Mouse (Mus musculus) left cerebral cortex, postnatal 10 days (tissue): ENCODE measurements around the gene Tmem243. TPM values are rescaled to one million over a fixed set of nuclear protein-coding genes. Genes with fewer than 3 reads are reported as not detected.
"Not testable (repeated sequence)": the region's sequence is repeated elsewhere in the genome, so short reads cannot be mapped to it uniquely, and the experiment has no call there.

Experiments used
- DNase-seq, 2 experiments: peaks; one replicate each; pipeline ENCODE4 v3.0.0; 2021 to 2022; ENCODE audit warnings: low spot score in 2 of 2, mixed read lengths in 1 of 2; ENCODE audit errors: extremely low spot score in 1 of 2
- intact Hi-C: fragments of 180-260 bp; cut with DNase I; formaldehyde crosslinking; loops from one replicate; pipeline ENCODE4 v1.15.1; 2025
- total RNA-seq, 2 experiments: library from RNA; stranded (reverse); gene quantifications; 2 replicates each; pipeline ENCODE4 v1.2.3; 2021

Gene Tmem243
- total RNA-seq, 2 experiments from 2014 or later = 5.5 to 6.9 TPM

- intact Hi-C loops = loop anchor here (5.0 kb wide), 1 partner anchor 106 kb away; the partner anchor contains the start of gene 9330182L06Rik
- peak; percentile 19 to 83 for DNase-seq
These were observed 60.5 kb downstream of the Tmem243 start for GRCm38 (mm10) chr5:9160831-9161455.

GRCm38 (mm10) chr5:9161456-9162041 lies 61.1 kb downstream of the Tmem243 start, which contains the start of gene Dmtf1:
Gene Dmtf1, minus strand, starts transcription at chr5:9161776.
- intact Hi-C loops = loop anchor here (5.0 kb wide), 1 partner anchor 106 kb away; the partner anchor contains the start of gene 9330182L06Rik
- DNase-seq = peak; percentile 90 to 93

- intact Hi-C loops = loop anchor here (5.0 kb wide), 1 partner anchor 105 kb away; the partner anchor contains the start of gene 9330182L06Rik
- peak in 1 of 2 experiments; percentile 16 for DNase-seq
These were observed 61.6 kb downstream of the Tmem243 start for GRCm38 (mm10) chr5:9162088-9162487.

- intact Hi-C loops = loop anchor here (5.0 kb wide), 1 partner anchor 104 kb away; the partner anchor contains the start of gene 9330182L06Rik
- DNase-seq = no peak
These were observed 62.9 kb downstream of the Tmem243 start for GRCm38 (mm10) chr5:9163411-9163810.

- intact Hi-C loops, DNase-seq: not testable (repeated sequence)
These were observed 64.7 kb downstream of the Tmem243 start for GRCm38 (mm10) chr5:9165151-9165550.

GRCm38 (mm10) chr5:9166366-9166765 lies 65.9 kb downstream of the Tmem243 start:
- intact Hi-C loops = no loop called here
- no peak for DNase-seq

GRCm38 (mm10) chr5:9169328-9170005 lies 69.0 kb downstream of the Tmem243 start:
- DNase-seq = peak in 1 of 2 experiments; percentile 41
- intact Hi-C loops = loop anchor here (2.0 to 5.0 kb wide), 2 partner anchors 93 to 257 kb away; no protein-coding TSS in a partner anchor

- intact Hi-C loops = loop anchor here (5.0 kb wide), 1 partner anchor 89 kb away; no protein-coding TSS in a partner anchor
- DNase-seq = no peak
These were observed 72.8 kb downstream of the Tmem243 start for GRCm38 (mm10) chr5:9173295-9173694.

- DNase-seq = no peak
- intact Hi-C loops = no loop called here
These were observed 86.0 kb downstream of the Tmem243 start for GRCm38 (mm10) chr5:9186467-9186866.

Other genes starting within 250 kb of the Tmem243 start
- 1 to 10 TPM; 3.1 to 3.5 TPM for gene Abcb4, start 207.0 kb upstream of the Tmem243 start, total RNA-seq
- gene Crot, start 103.3 kb upstream of the Tmem243 start, total RNA-seq = 10 to 100 TPM; 17.5 to 21.3 TPM
- gene Dmtf1, start 61.1 kb downstream of the Tmem243 start, total RNA-seq = 10 to 100 TPM; 46.7 to 48.0 TPM
- 10 to 100 TPM; 48.7 to 51.3 TPM for gene 9330182L06Rik, start 165.4 kb downstream of the Tmem243 start, total RNA-seq